Mouse (Mus musculus): ENCODE results near the gene Pdap1. TPM values are rescaled to one million over a fixed set of nuclear protein-coding genes. Genes with fewer than 3 reads are reported as not detected.

Pdap1 gene
- polyA plus RNA-seq, 1 experiment from 2014 or later = 114 TPM

DNA sequence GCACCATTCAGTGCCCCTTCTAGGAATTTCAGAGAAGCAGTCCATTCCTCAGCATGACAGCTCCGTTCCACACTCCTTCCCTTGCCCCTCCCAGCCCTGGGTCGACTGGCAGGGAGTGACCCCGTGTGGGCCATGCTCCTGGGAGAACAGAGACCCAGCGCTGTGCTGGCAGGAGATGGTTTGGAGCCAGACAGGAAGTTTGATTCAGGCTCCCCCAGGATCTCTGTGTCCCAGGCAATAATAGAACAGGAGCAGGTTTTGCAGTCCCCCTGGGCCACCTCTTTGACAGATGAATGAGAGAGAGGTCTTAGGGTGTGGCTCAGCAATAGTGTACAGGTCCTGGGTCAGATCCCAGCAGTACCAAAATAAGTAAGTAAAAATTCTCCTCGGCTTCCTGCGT is 22.0 kb downstream of the Pdap1 start:
- peaks cover 11% of the 10 kb centered on the region; the same call in 1 of the 2 replicates for H3K27me3 ChIP-seq
- no peak overlapping the region for H3K4me2 ChIP-seq
- WGBS = 67% methylated on average over 6 of the region's 6 CpGs
- H3K4me1 ChIP-seq (replicated peaks) = peaks cover 10% of the 10 kb centered on the region
- no peak for ATAC-seq (ENCODE audit: low FRiP score, low read depth)
- no peak overlapping the region for H3K4me3 ChIP-seq
- H3K9me3 ChIP-seq = no peaks in the 10 kb centered on the region
- H3K36me3 ChIP-seq = no peaks in the 10 kb centered on the region
- H3K9ac ChIP-seq = no peak overlapping the region
- H3K27ac ChIP-seq (replicated peaks) = no peak overlapping the region

DNA sequence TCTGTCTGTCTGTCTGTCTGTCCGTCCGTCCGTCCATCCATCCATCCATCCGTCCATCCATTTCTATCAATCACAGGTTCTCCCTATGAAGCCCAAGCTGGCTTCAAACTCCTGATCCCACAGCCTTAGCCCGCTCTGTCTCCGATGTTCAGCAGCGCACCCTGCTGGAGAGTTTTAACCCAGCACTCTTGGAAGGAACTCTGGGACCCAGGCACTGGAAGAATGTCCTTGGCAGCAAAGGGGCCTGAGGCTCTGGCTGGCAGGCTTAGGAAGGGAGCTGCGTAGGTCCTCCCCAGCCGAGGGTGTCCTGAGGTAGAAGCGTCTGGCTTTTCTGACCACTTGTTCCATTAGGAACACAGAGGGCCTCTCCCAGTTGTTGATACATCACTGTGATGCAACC is 23.1 kb downstream of the Pdap1 start:
- no peaks in the 10 kb centered on the region for H3K36me3 ChIP-seq
- no peak for ATAC-seq (ENCODE audit: low FRiP score, low read depth)
- no peaks in the 10 kb centered on the region for H3K9me3 ChIP-seq
- peak overlapping the region; percentile 11; the same call in 1 of the 2 replicates for H3K4me2 ChIP-seq
- H3K9ac ChIP-seq = no peak overlapping the region
- H3K27ac ChIP-seq (replicated peaks) = no peak overlapping the region
- no peak overlapping the region for H3K4me3 ChIP-seq
- peaks cover 10% of the 10 kb centered on the region for H3K4me1 ChIP-seq (replicated peaks)
- H3K27me3 ChIP-seq = peaks cover 11% of the 10 kb centered on the region; the same call in 1 of the 2 replicates
- WGBS = 39% methylated on average over 10 of the region's 10 CpGs

- H3K4me1 ChIP-seq (replicated peaks) = peaks cover 10% of the 10 kb centered on the region
- H3K9me3 ChIP-seq = no peaks in the 10 kb centered on the region
- ATAC-seq (ENCODE audit: low FRiP score, low read depth) = no peak
- H3K27ac ChIP-seq (replicated peaks) = 0 out of 2 replicates have a peak overlapping the region, but pooled peaks have one; percentile 1
- H3K4me3 ChIP-seq = no peak overlapping the region
- WGBS = 63% methylated on average over 4 of the region's 4 CpGs
- no peaks in the 10 kb centered on the region for H3K36me3 ChIP-seq
- H3K9ac ChIP-seq = no peak overlapping the region
- H3K27me3 ChIP-seq = peaks cover 11% of the 10 kb centered on the region; the same call in 1 of the 2 replicates
- peak overlapping the region; percentile 11; the same call in 1 of the 2 replicates for H3K4me2 ChIP-seq
Measured at GRCm38 (mm10) chr5:145116316-145116715, 23.7 kb downstream of the Pdap1 start.

- Histone ChIP-seq H3K27me3 (peaks cover 11% of the 10 kb centered on the region; the same call in 1 of the 2 replicates), H3K4me1 (replicated peaks) (peaks cover 10% of the 10 kb centered on the region), H3K4me3 (no peak overlapping the region), H3K4me2 (no peak overlapping the region), H3K27ac (replicated peaks) (0 out of 2 replicates have a peak overlapping the region, but pooled peaks have one; percentile 1), H3K36me3 (peaks cover under 1% of the 10 kb centered on the region; the same call in 1 of the 2 replicates), H3K9ac (no peak overlapping the region), H3K9me3 (no peaks in the 10 kb centered on the region)
- ATAC-seq (ENCODE audit: low FRiP score, low read depth) = no peak
- WGBS = 92% methylated on average over 5 of the region's 5 CpGs
Measured at GRCm38 (mm10) chr5:145115736-145116135, 24.3 kb downstream of the Pdap1 start.

DNA sequence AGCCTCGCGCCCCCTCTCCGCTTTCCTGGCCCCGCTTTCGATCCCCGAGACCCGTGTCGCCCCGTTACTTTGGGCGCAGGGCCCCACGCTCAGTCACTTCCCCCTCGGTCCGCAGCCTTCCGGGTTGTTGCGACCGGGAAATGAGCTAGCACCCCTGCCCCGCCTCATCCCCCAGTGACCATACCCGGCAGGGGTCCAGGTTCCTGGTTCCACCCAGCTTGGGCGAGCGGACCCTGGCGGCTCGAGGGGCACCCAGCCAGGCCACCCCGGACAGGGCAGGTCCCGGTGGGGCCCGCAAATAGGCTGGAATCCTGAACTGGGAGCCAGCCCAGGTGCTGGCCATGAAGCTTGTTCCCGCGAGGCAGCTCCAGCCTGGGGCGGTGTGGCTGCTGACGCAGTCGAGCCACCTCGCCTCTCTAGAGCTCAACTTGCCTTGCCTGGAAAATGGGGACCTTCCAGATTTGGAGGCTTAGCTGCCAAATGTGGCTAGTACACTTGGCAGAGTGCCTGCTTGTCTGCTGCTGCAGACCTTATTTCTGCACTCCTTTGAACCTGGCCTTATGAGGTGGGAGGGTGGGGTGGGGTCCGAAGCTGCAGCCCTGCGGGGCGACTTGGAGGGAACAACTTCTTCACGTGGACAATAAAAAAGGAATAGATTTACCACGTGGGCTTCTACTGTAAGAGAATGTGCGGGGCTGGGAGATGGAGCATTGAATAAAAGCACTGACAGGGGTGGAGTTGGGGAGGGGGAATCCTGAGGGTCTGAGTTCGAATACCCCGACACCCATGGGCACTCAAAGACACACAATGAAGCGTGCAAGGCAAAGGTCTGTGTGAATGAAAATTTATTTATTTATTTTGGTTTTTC is 25.2 kb downstream of the Pdap1 start:
- Histone ChIP-seq H3K4me3 (peak overlapping the region; percentile 41), H3K9ac (peak overlapping the region; percentile 34; the same call in 1 of the 2 replicates), H3K27ac (replicated peaks) (no peak overlapping the region), H3K4me1 (replicated peaks) (peaks cover 10% of the 10 kb centered on the region), H3K4me2 (peak overlapping the region; percentile 57), H3K36me3 (peaks cover 8% of the 10 kb centered on the region), H3K9me3 (no peaks in the 10 kb centered on the region), H3K27me3 (peaks cover 11% of the 10 kb centered on the region; the same call in 1 of the 2 replicates)
- 17% methylated on average over 38 of the region's 40 CpGs for WGBS
- peak; percentile 17; the same call in 1 of the 2 replicates for ATAC-seq (ENCODE audit: low FRiP score, low read depth)

DNA sequence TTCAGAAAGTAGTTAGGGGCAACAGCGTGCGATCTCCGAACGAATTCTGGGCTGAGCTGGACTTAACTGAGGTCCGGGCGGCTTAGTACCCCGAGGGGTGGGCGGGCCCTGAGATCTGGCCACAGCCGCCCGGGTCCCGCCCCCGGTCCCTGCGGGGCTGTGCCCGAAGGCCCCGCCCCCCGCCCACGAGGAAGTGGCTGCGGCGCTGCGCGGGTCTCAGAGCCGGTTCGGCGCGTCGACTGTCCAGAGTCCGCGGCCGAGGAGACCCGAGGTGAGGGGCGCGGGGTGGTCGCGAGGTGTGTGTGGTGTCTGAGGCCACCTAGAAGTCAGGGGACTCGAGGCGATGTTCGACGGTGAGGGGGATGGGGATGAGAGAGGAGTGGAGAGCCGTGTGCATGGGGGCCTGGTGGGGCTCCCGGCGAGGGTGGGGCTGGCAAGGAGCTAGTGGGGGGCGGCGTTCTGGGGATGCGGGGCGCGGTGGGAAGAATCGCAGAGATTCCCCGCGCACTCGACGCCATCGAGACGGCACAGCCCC is 25.9 kb downstream of the Pdap1 start, which contains the start of gene Arpc1b:
Gene Arpc1b, plus strand, starts transcription at position 145 of the 535 bp plus-strand sequence.
- peak; percentile 44; the same call in 1 of the 2 replicates for ATAC-seq (ENCODE audit: low FRiP score, low read depth)
- peak within 1 kb of the TSS; percentile 57 for H3K4me2 ChIP-seq
- H3K36me3 ChIP-seq = peaks cover 15% of the 10 kb centered on the region
- H3K4me3 ChIP-seq = peak within 1 kb of the TSS; percentile 41
- peaks cover 10% of the 10 kb centered on the region for H3K4me1 ChIP-seq (replicated peaks)
- peaks cover 11% of the 10 kb centered on the region; the same call in 1 of the 2 replicates for H3K27me3 ChIP-seq
- H3K9ac ChIP-seq = peak within 1 kb of the TSS; percentile 34; the same call in 1 of the 2 replicates
- no peaks in the 10 kb centered on the region for H3K9me3 ChIP-seq
- no peak within 1 kb of the TSS for H3K27ac ChIP-seq (replicated peaks)
- 1% methylated on average over 52 of the region's 53 CpGs for WGBS

DNA sequence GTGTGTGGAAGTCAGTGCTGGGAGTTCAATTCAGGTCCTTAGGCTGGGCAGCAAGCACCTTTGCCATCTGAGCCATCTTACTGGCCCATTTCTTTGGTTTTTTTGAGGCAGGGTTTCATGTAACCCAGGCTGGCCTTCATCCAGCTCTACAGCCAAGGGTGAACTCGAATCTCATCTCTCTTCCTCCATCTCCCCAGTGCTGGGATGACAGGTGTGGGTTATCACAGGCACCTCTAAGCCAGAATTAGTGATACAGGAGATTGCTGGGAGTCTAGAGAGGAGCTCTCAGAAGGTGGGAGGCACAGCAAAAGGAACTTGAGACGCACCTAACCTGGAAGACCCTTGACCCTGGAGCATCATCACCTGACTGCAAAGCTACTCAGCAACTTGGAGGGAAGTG is 26.6 kb downstream of the Pdap1 start:
- Histone ChIP-seq H3K4me3 (no peak overlapping the region), H3K4me2 (peak overlapping the region; percentile 57; the same call in 1 of the 2 replicates), H3K9ac (no peak overlapping the region), H3K27me3 (peaks cover 11% of the 10 kb centered on the region; the same call in 1 of the 2 replicates), H3K4me1 (replicated peaks) (peaks cover 10% of the 10 kb centered on the region), H3K27ac (replicated peaks) (no peak overlapping the region), H3K9me3 (no peaks in the 10 kb centered on the region), H3K36me3 (peaks cover 21% of the 10 kb centered on the region)
- WGBS = 48% methylated on average over 2 of the region's 2 CpGs
- ATAC-seq (ENCODE audit: low FRiP score, low read depth) = no peak

GRCm38 (mm10) chr5:145112566-145112965 is 27.5 kb downstream of the Pdap1 start:
- Histone ChIP-seq H3K27me3 (peaks cover 11% of the 10 kb centered on the region; the same call in 1 of the 2 replicates), H3K4me3 (no peak overlapping the region), H3K4me2 (no peak overlapping the region), H3K27ac (replicated peaks) (no peak overlapping the region), H3K9ac (no peak overlapping the region), H3K9me3 (no peaks in the 10 kb centered on the region), H3K36me3 (peaks cover 29% of the 10 kb centered on the region), H3K4me1 (replicated peaks) (peaks cover 10% of the 10 kb centered on the region)
- ATAC-seq (ENCODE audit: low FRiP score, low read depth) = no peak
- WGBS = 82% methylated on average over 8 of the region's 8 CpGs

DNA sequence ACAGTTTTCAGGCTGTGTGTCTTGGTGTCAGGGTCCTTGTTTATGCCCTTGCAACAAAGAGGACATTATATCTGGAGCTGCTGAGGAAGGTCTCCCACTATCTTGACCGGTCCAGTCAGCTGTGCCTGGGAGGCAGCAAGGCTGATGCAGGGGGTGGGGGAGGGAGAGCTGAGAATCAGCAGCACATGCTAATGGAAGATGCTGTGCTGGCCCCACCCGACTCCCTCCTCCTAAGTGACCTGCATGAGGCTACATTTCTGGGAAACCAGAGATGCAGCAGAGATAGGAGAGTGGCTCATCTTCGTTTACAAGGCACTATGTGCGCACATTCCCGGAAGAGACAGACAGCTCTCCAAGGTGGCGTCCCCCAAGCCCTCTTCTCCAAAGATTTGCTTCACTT is 29.6 kb downstream of the Pdap1 start:
- Histone ChIP-seq H3K4me3 (no peak overlapping the region), H3K27ac (replicated peaks) (no peak overlapping the region), H3K36me3 (peaks cover 51% of the 10 kb centered on the region), H3K9ac (no peak overlapping the region), H3K9me3 (no peaks in the 10 kb centered on the region), H3K27me3 (peaks cover 11% of the 10 kb centered on the region; the same call in 1 of the 2 replicates), H3K4me1 (replicated peaks) (peaks cover 10% of the 10 kb centered on the region), H3K4me2 (no peak overlapping the region)
- ATAC-seq (ENCODE audit: low FRiP score, low read depth) = no peak
- 92% methylated on average over 6 of the region's 6 CpGs for WGBS

DNA sequence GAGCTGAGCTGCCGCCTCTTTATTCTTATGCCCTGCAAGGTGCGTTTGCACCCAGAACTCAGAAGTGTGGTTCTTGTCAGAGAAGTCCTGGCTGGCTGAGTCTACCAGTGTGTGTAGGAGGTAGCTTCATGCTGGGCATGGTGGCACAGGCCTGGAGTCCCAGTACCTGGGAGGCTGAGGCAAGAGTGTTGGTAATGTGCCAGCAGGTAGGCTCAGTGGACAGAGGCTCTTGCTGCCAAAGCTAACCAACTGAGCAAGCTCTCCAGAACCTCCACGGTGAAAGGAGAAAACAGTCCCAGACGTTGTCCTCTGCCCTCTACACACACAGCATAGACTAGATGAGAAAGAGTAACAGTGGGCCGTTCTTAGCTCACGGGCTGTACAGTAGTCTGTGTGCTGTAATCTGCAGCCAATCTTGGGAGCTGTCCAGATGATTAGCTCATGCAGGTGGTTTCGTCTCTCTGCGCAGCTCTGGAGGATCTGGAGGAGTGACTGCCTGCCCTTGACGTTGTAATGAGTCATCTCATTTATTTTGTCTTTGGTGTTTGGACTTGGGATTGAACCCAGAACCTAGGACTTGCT is 34.3 kb downstream of the Pdap1 start:
- ATAC-seq (ENCODE audit: low FRiP score, low read depth) = no peak
- Histone ChIP-seq H3K4me1 (replicated peaks) (no peaks in the 10 kb centered on the region), H3K4me3 (no peak overlapping the region), H3K4me2 (no peak overlapping the region), H3K9me3 (no peaks in the 10 kb centered on the region), H3K27me3 (no peaks in the 10 kb centered on the region), H3K27ac (replicated peaks) (no peak overlapping the region), H3K36me3 (peaks cover 89% of the 10 kb centered on the region), H3K9ac (no peak overlapping the region)
- WGBS = 95% methylated on average over 9 of the region's 9 CpGs

- Histone ChIP-seq H3K27me3 (no peaks in the 10 kb centered on the region), H3K4me2 (no peak overlapping the region), H3K9me3 (no peaks in the 10 kb centered on the region), H3K36me3 (peaks cover 90% of the 10 kb centered on the region), H3K27ac (replicated peaks) (no peak overlapping the region), H3K4me3 (no peak overlapping the region), H3K4me1 (replicated peaks) (no peaks in the 10 kb centered on the region), H3K9ac (no peak overlapping the region)
- 77% methylated on average over 9 of the region's 9 CpGs for WGBS
- ATAC-seq (ENCODE audit: low FRiP score, low read depth) = no peak
Measured at GRCm38 (mm10) chr5:145104328-145104727, 35.7 kb downstream of the Pdap1 start.

Measured in hindbrain, embryonic 15.5 days (tissue).